Mouse (Mus musculus) cerebellum, postnatal 4 days (tissue): ENCODE data around the gene Vps36.

ENCODE experiments used
- DNase-seq, 2 experiments: peaks; one replicate each; pipeline ENCODE4 v3.0.0; 2022; ENCODE audit warnings: low spot score in 2 of 2, mixed read lengths in 1 of 2

Vps36 gene

GRCm38 (mm10) chr8:22209012-22209411 is 16.4 kb downstream of the Vps36 start:
- no peak for DNase-seq

GRCm38 (mm10) chr8:22214826-22215225 is 22.2 kb downstream of the Vps36 start:
- DNase-seq, result no peak

- DNase-seq, result no peak
Observed at GRCm38 (mm10) chr8:22226361-22226760, 33.8 kb downstream of the Vps36 start.

- peak in 1 of 2 experiments; percentile 6 for DNase-seq
Observed at GRCm38 (mm10) chr8:22227061-22227877, 34.7 kb downstream of the Vps36 start, which contains the start of gene Thsd1. TSS of gene Thsd1 (plus strand) at chr8:22227313.

- DNase-seq, result no peak
Observed at GRCm38 (mm10) chr8:22228621-22229020, 36.0 kb downstream of the Vps36 start.

- DNase-seq, result no peak
Observed at GRCm38 (mm10) chr8:22242986-22243385, 50.4 kb downstream of the Vps36 start.

GRCm38 (mm10) chr8:22245663-22246062 is 53.1 kb downstream of the Vps36 start:
- no peak for DNase-seq

- DNase-seq, result no peak
Observed at GRCm38 (mm10) chr8:22247956-22248355, 55.3 kb downstream of the Vps36 start.

- DNase-seq, result no peak
Observed at GRCm38 (mm10) chr8:22249080-22249479, 56.5 kb downstream of the Vps36 start.

- DNase-seq, result no peak
Observed at GRCm38 (mm10) chr8:22258946-22259450, 66.4 kb downstream of the Vps36 start.

GRCm38 (mm10) chr8:22259531-22259930 is 66.9 kb downstream of the Vps36 start:
- no peak for DNase-seq

- no peak for DNase-seq
Observed at GRCm38 (mm10) chr8:22260091-22260722, 67.6 kb downstream of the Vps36 start.

GRCm38 (mm10) chr8:22262267-22262666 is 69.7 kb downstream of the Vps36 start:
- no peak for DNase-seq

GRCm38 (mm10) chr8:22264292-22264691 is 71.7 kb downstream of the Vps36 start:
- no peak for DNase-seq

- no peak for DNase-seq
Observed at GRCm38 (mm10) chr8:22264787-22265186, 72.2 kb downstream of the Vps36 start.

- DNase-seq, result no peak
Observed at GRCm38 (mm10) chr8:22265194-22265593, 72.6 kb downstream of the Vps36 start.

GRCm38 (mm10) chr8:22266809-22267208 is 74.2 kb downstream of the Vps36 start:
- no peak for DNase-seq
